Mouse (Mus musculus) CH12.LX (cell line): ENCODE results near the gene Pdk1.

Source experiments
- CTCF ChIP-seq, 2 experiments: IDR thresholded peaks in 1 of 2; conservative IDR thresholded peaks in 1 of 2; 2 replicates each; pipeline ENCODE4 v1.5.1; 2011 to 2012; ENCODE audit warnings: low read depth in 2 of 2, low read length in 2 of 2, improper control_type of control experiment in 1 of 2, inconsistent platforms in 1 of 2, mild to moderate bottlenecking in 1 of 2, moderate library complexity in 1 of 2
- MAFK ChIP-seq: IDR thresholded peaks from 2 replicates; pipeline ENCODE4 v1.6.1; 2011; ENCODE audit warnings: low read length, improper control_type of control experiment; ENCODE audit not compliant: insufficient replicate concordance
- MAZ ChIP-seq: IDR thresholded peaks from 2 replicates; pipeline ENCODE4 v1.6.1; 2012; ENCODE audit warnings: low read depth, mild to moderate bottlenecking, inconsistent platforms, low read length, improper control_type of control experiment, moderate library complexity
- MXI1 ChIP-seq: IDR thresholded peaks from 2 replicates; pipeline ENCODE4 v1.6.1; 2011; ENCODE audit warnings: mild to moderate bottlenecking, low read depth, low read length, improper control_type of control experiment
- MYC ChIP-seq: IDR thresholded peaks from 2 replicates; pipeline ENCODE4 v1.6.1; 2011; ENCODE audit warnings: low read depth, mild to moderate bottlenecking, improper control_type of control experiment, low read length
- RAD21 ChIP-seq: IDR thresholded peaks from 2 replicates; pipeline ENCODE4 v1.6.1; 2011; ENCODE audit warnings: low read depth, mild to moderate bottlenecking, low read length, improper control_type of control experiment, moderate library complexity
- SMC3 ChIP-seq: IDR thresholded peaks from 2 replicates; pipeline ENCODE4 v1.6.1; 2011; ENCODE audit warnings: low read depth, low read length, improper control_type of control experiment
- TBP ChIP-seq: conservative IDR thresholded peaks from 2 replicates; pipeline ENCODE4 v1.6.1; 2011; ENCODE audit warnings: low read depth, low read length, improper control_type of control experiment
- TCF12 ChIP-seq: IDR thresholded peaks from 2 replicates; pipeline ENCODE4 v1.6.1; 2014; ENCODE audit warnings: low read depth, mild to moderate bottlenecking, inconsistent platforms, low read length, improper control_type of control experiment
- USF1 ChIP-seq: IDR thresholded peaks from 2 replicates; pipeline ENCODE4 v1.6.1; 2014; ENCODE audit warnings: low read depth, mild to moderate bottlenecking, inconsistent platforms, low read length, improper control_type of control experiment
- ZC3H11A ChIP-seq: IDR thresholded peaks from 2 replicates; pipeline ENCODE4 v1.6.1; 2012; ENCODE audit warnings: low read depth, mild to moderate bottlenecking, inconsistent platforms, low read length, improper control_type of control experiment

DNA sequence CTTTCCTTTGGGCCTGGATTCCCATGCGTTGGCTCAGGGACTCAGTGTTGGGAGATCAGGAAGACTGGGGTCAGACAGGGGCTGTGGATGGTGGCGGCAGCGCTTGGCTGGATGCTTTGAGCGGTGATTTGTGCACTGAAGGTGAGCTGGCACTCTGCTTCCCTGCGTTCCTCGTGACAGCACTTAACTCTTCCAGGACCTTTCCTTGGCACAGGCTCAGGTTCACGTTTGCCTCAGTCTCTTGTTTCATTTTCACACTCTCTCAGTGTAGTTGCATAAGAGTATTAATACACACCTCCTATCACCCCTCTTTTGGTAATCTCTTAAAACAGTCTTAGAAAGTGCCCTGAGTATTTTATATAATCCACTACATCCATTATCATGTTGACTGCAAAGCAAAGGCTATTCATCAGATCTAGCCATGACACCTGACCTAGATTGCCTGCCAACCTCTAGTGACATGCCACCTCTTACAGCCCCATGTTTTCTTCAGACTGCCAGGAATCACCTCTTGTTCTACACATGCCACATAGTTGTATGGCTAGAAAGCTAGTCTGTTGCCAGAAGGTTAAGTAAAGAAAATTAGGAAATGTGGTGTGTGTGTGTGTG is 19.8 kb downstream of the Pdk1 start:
- TF ChIP-seq TCF12 (no peak), TBP (no peak), ZC3H11A (no peak), USF1 (no peak), MAZ (no peak), CTCF (conservative IDR thresholded peaks at IDR 0.05 in 1 of 2, IDR thresholded peaks at IDR 0.05 in 1 of 2; ENCODE audit: low read depth in 2 of 2, low read length in 2 of 2) (no peak), RAD21 (no peak), MXI1 (no peak), MAFK (no peak), MYC (no peak), SMC3 (no peak)
